Mouse (Mus musculus) intestine, embryonic 14.5 days (tissue): ENCODE measurements at regions not wholly inside any gene's neighbourhood (a gene's known extent, or its start where the extent isn't known, plus 50 kb on each side); places are given as distances from the start of the nearest gene placed in this dataset.

Source experiments
- ATAC-seq: fragments of 200-750 bp; cut with Nextera tagmentation; replicated peaks from 2 replicates; pipeline ENCODE4 v1.8.0; 2017; ENCODE audit warnings: low read depth, moderate number of reproducible peaks, moderate TSS enrichment, moderate library complexity; ENCODE audit not compliant: low FRiP score, low TSS enrichment
- DNase-seq: peaks from one replicate; pipeline ENCODE4 v3.0.0-alpha.2; 2018; ENCODE audit warnings: low spot score
- H3K27ac ChIP-seq: fragments of 300-500 bp; sonication (generic); 2 replicates; pipeline ENCODE4 v1.5.1; 2014; ENCODE audit warnings: low read depth, mild to moderate bottlenecking, control low read depth
- H3K27me3 ChIP-seq: fragments of 300-500 bp; sonication (generic); replicated peaks from 2 replicates; pipeline ENCODE4 v1.6.1; 2014; ENCODE audit warnings: low read length, control low read depth; ENCODE audit not compliant: control insufficient read depth, insufficient read depth
- H3K36me3 ChIP-seq: fragments of 300-500 bp; sonication (generic); 2 replicates; pipeline ENCODE4 v1.6.1; 2014; ENCODE audit warnings: low read length, control low read depth; ENCODE audit not compliant: control insufficient read depth, insufficient read depth
- H3K4me1 ChIP-seq: fragments of 300-500 bp; sonication (generic); replicated peaks from 2 replicates; pipeline ENCODE4 v1.6.1; 2014; ENCODE audit warnings: low read length, control low read depth, mixed read lengths; ENCODE audit not compliant: control insufficient read depth, insufficient read depth
- H3K4me2 ChIP-seq: fragments of 300-500 bp; sonication (generic); 2 replicates; pipeline ENCODE4 v1.6.1; 2014; ENCODE audit warnings: low read length
- H3K4me3 ChIP-seq: fragments of 300-500 bp; sonication (generic); 2 replicates; pipeline ENCODE4 v1.5.1; 2014; ENCODE audit warnings: low read depth, low read length, control low read depth, mixed read lengths
- H3K9ac ChIP-seq: fragments of 300-500 bp; sonication (generic); 2 replicates; pipeline ENCODE4 v1.6.1; 2014; ENCODE audit warnings: mild to moderate bottlenecking, low read length
- H3K9me3 ChIP-seq: fragments of 300-500 bp; sonication (generic); 2 replicates; pipeline ENCODE4 v1.6.1; 2016; ENCODE audit warnings: low read length, control low read depth; ENCODE audit not compliant: control insufficient read depth
- WGBS: fragments of 180-500 bp; shearing (Covaris S2); extraction: QIAGEN DNeasy Blood & Tissue Kit; methylation state at CpG from one replicate; pipeline ENCODE4 v1.1.7; 2014; 5-methylcytosine and 5-hydroxymethylcytosine counted together

DNA sequence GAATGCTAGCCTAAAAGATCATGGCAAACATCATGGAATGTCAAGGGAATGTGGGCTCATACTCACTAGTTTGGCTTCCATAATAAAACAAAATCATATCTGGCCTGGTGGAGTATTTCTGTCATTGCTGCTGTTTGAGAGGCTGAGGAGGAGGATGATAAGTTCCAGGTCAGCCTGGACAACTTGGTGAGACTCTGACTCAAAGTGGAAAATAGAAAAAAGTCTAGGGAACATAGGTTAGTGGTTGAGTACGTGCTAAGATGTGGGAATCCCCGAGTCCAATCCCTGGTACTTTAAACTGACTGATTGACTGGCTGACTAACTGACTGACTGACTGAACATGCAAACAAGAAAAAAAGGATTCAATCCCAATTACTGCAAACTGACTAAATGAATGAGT lies 103.2 kb upstream of the Fn1 start:
- ATAC-seq (no peak), DNase-seq (no peak)
- Histone ChIP-seq H3K4me3 (no peak overlapping the region), H3K9me3 (no peaks in the 10 kb centered on the region; the same call in 1 of the 2 replicates), H3K27me3 (no peaks in the 10 kb centered on the region), H3K36me3 (no peaks in the 10 kb centered on the region), H3K9ac (no peak overlapping the region), H3K27ac (no peak overlapping the region), H3K4me1 (0 out of 2 replicates have a peak, but pooled peaks cover 2% of the 10 kb centered on the region), H3K4me2 (no peak overlapping the region)
- 69% methylated on average over 2 of the region's 2 CpGs for WGBS

DNA sequence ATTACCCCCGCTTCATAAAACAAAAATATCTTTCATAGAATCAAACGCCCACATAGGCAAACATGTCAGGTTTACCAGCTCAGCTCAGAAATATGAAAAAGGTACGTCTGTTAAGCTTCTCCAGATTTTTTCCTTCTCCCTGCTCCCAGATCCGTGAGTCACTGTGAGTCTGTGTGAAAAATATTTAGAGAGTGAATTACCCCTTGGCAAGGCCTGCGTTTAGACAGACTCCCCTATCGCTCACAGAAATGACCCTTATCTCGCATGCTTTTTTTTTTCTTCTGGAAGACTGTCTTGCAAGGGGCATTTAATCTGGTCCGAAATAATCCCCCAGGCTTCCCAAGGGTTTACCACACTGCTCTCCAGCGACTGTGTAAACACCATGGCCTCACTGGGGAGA lies 102.4 kb upstream of the Fn1 start:
- Histone ChIP-seq H3K36me3 (no peaks in the 10 kb centered on the region), H3K4me1 (0 out of 2 replicates have a peak, but pooled peaks cover 2% of the 10 kb centered on the region), H3K27me3 (no peaks in the 10 kb centered on the region), H3K4me2 (no peak overlapping the region), H3K4me3 (no peak overlapping the region), H3K9me3 (no peaks in the 10 kb centered on the region; the same call in 1 of the 2 replicates), H3K9ac (no peak overlapping the region), H3K27ac (no peak overlapping the region)
- WGBS: 24% methylated on average over 9 of the region's 9 CpGs
- no peak for DNase-seq
- ATAC-seq: no peak

- no peak overlapping the region for H3K4me3 ChIP-seq
- H3K9me3 ChIP-seq: no peaks in the 10 kb centered on the region; the same call in 1 of the 2 replicates
- no peak overlapping the region for H3K9ac ChIP-seq
- no peak overlapping the region for H3K4me2 ChIP-seq
- H3K4me1 ChIP-seq: 0 out of 2 replicates have a peak, but pooled peaks cover 2% of the 10 kb centered on the region
- 91% methylated on average over 1 of the region's 1 CpGs for WGBS
- no peak overlapping the region for H3K27ac ChIP-seq
- ATAC-seq (no peak), DNase-seq (no peak)
- no peaks in the 10 kb centered on the region for H3K36me3 ChIP-seq
- H3K27me3 ChIP-seq: no peaks in the 10 kb centered on the region
These were observed 99.4 kb upstream of the Fn1 start for GRCm38 (mm10) chr1:71752351-71752750.

GRCm38 (mm10) chr1:71751601-71752000 lies 98.6 kb upstream of the Fn1 start:
- 79% methylated on average over 1 of the region's 1 CpGs for WGBS
- no peak for DNase-seq

DNA sequence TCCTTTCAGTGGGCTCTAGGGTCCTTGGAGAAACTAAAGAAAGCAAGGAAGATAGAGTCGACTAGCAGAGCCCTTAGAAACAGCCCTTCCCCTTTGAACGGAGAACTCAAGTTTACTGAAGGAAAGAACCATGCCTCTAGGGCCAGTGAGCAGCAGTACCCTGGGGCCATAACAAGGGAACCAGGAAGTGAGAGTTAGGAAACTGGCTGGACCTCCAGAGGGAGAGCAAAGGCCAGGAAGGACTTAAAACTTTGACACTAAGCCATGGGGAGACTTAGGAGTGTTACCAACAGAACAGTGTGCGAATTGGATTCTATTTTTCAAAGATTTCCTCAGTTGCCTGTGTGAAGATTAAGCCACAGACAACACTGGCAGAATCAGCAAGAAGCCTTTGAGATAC lies 82.6 kb upstream of the Fn1 start:
- H3K27me3 ChIP-seq: no peaks in the 10 kb centered on the region
- no peak overlapping the region for H3K4me3 ChIP-seq
- no peaks in the 10 kb centered on the region for H3K36me3 ChIP-seq
- H3K9me3 ChIP-seq: no peaks in the 10 kb centered on the region
- DNase-seq (no peak), ATAC-seq (no peak)
- 0 out of 2 replicates have a peak, but pooled peaks cover 3% of the 10 kb centered on the region for H3K4me1 ChIP-seq
- no peak overlapping the region for H3K4me2 ChIP-seq
- H3K9ac ChIP-seq: no peak overlapping the region
- 76% methylated on average over 3 of the region's 3 CpGs for WGBS
- H3K27ac ChIP-seq: no peak overlapping the region

More at GRCm38 (mm10) chr1:71751601-71752000, 98.6 kb upstream of the Fn1 start:
- H3K36me3 ChIP-seq: no peaks in the 10 kb centered on the region
- no peak overlapping the region for H3K9ac ChIP-seq
- no peaks in the 10 kb centered on the region; the same call in 1 of the 2 replicates for H3K9me3 ChIP-seq
- H3K27me3 ChIP-seq: no peaks in the 10 kb centered on the region
- H3K4me2 ChIP-seq: no peak overlapping the region
- 0 out of 2 replicates have a peak, but pooled peaks cover 2% of the 10 kb centered on the region for H3K4me1 ChIP-seq
- no peak overlapping the region for H3K27ac ChIP-seq
- H3K4me3 ChIP-seq: no peak overlapping the region
- no peak for ATAC-seq

DNA sequence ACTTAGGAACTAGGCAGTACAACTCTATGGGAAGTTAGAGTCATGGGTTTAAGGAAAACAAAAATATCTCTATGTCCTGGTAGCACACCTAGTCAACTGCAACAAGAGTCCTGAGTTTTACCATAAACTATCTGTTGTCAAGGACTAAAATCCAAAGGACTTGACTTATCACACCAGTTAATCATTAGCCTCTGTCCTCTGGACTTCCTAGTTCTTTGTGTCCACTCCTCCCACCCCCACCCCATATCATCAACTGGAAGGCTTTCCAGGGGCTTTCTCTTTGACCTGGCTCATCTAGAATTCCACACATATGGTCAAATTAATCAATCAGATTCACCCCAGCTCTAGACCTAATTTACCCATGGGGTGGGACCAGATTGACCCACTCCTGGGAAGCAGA lies 78.6 kb upstream of the Fn1 start:
- no peak overlapping the region for H3K4me2 ChIP-seq
- H3K9me3 ChIP-seq: no peaks in the 10 kb centered on the region
- no peak for DNase-seq
- H3K9ac ChIP-seq: no peak overlapping the region
- no peak overlapping the region for H3K27ac ChIP-seq
- no peak overlapping the region for H3K4me3 ChIP-seq
- no peak for ATAC-seq
- H3K4me1 ChIP-seq: peaks cover 3% of the 10 kb centered on the region; the same call in 1 of the 2 replicates
- H3K36me3 ChIP-seq: no peaks in the 10 kb centered on the region
- no peaks in the 10 kb centered on the region for H3K27me3 ChIP-seq

- no peak for DNase-seq
- no peak overlapping the region for H3K4me3 ChIP-seq
- WGBS: 78% methylated on average over 4 of the region's 4 CpGs
- no peaks in the 10 kb centered on the region for H3K27me3 ChIP-seq
- no peaks in the 10 kb centered on the region for H3K9me3 ChIP-seq
- H3K4me1 ChIP-seq: peaks cover 3% of the 10 kb centered on the region; the same call in 1 of the 2 replicates
- no peak for ATAC-seq
- no peaks in the 10 kb centered on the region for H3K36me3 ChIP-seq
- no peak overlapping the region for H3K4me2 ChIP-seq
- no peak overlapping the region for H3K27ac ChIP-seq
- no peak overlapping the region for H3K9ac ChIP-seq
These were observed 78.0 kb upstream of the Fn1 start for GRCm38 (mm10) chr1:71731011-71731410.

- WGBS: 45% methylated on average over 8 of the region's 8 CpGs
- Histone ChIP-seq H3K27ac (no peak overlapping the region), H3K36me3 (no peaks in the 10 kb centered on the region), H3K4me2 (no peak overlapping the region), H3K4me3 (no peak overlapping the region), H3K27me3 (no peaks in the 10 kb centered on the region), H3K9me3 (no peaks in the 10 kb centered on the region), H3K9ac (no peak overlapping the region), H3K4me1 (peaks cover 4% of the 10 kb centered on the region; the same call in 1 of the 2 replicates)
- ATAC-seq (no peak), DNase-seq (no peak)
These were observed 75.9 kb upstream of the Fn1 start for GRCm38 (mm10) chr1:71728852-71729347.

GRCm38 (mm10) chr1:71723816-71724215 lies 70.8 kb upstream of the Fn1 start:
- DNase-seq (no peak), ATAC-seq (no peak)
- Histone ChIP-seq H3K9ac (no peak overlapping the region), H3K4me2 (0 out of 2 replicates have a peak overlapping the region, but pooled peaks have one; percentile 12), H3K36me3 (no peaks in the 10 kb centered on the region), H3K4me3 (no peak overlapping the region), H3K27ac (no peak overlapping the region), H3K4me1 (0 out of 2 replicates have a peak, but pooled peaks cover 3% of the 10 kb centered on the region), H3K27me3 (no peaks in the 10 kb centered on the region), H3K9me3 (no peaks in the 10 kb centered on the region)
- WGBS: 48% methylated on average over 7 of the region's 7 CpGs
